Mouse (Mus musculus): ENCODE measurements around the gene Tbx20.

Gene Tbx20

GRCm38 (mm10) chr9:24767056-24767455, 7.0 kb downstream of the Tbx20 start:
- no peak for DNase-seq

- no peak for DNase-seq
Measured at GRCm38 (mm10) chr9:24765572-24765971, 8.5 kb downstream of the Tbx20 start.

DNA sequence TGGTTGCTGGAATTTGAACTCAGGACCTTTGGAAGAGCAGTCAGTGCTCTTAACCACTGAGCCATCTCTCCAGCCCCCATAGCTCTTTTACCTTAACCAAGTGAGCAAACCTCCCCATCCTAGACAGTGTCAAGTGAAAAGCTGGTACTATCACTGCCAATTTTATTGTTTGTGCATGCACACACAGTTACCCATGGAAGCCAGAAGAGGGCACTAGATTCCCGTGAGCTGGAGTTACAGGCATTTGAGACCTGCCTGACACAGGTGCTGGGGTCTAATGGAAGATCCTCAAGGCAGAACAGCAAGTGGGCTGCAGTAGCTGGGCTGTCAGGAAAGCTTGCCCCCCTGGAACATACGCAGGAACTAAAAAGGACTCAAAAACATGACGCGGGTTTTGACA, 13.6 kb downstream of the Tbx20 start:
- DNase-seq, result no peak

GRCm38 (mm10) chr9:24744958-24745357, 29.1 kb downstream of the Tbx20 start:
- DNase-seq, result no peak

DNA sequence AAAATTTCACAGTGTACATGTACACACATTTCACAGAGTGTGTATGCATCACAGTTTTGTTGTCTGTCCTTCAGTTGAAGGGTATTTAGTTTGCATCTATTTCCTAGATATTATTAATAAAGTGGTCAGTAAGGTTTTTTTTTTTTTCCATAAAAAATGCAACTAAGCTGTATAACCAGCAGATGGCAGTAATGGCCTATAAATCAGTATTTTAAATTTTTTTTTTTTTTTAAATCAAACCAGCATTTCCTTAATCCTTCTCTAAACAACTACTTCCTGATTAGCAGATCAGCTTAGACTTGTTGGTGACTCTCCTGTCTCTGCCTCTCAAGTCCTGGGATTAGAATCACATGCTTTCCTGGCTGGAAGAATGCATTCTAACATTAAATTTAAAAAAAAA, 72.9 kb downstream of the Tbx20 start:
- no peak for DNase-seq

DNA sequence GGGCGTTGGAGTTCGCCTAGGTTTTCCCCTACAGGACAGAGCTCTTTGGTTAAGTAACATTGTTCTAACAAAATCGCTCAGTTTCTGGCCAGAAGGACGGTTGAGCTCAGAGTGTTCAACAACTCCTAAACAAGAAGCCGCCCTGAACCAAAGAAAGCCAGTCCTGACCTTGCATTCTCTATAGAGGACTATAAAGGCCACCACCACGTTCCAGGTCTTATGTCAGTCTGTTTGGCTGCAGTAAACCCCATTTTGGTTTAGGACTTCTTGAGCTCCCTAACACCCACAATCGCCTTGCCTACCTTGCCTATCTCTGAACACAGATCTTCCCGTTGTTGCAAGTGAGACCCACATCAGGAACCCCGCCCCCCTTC, 77.7 kb downstream of the Tbx20 start:
- DNase-seq, result no peak

DNA sequence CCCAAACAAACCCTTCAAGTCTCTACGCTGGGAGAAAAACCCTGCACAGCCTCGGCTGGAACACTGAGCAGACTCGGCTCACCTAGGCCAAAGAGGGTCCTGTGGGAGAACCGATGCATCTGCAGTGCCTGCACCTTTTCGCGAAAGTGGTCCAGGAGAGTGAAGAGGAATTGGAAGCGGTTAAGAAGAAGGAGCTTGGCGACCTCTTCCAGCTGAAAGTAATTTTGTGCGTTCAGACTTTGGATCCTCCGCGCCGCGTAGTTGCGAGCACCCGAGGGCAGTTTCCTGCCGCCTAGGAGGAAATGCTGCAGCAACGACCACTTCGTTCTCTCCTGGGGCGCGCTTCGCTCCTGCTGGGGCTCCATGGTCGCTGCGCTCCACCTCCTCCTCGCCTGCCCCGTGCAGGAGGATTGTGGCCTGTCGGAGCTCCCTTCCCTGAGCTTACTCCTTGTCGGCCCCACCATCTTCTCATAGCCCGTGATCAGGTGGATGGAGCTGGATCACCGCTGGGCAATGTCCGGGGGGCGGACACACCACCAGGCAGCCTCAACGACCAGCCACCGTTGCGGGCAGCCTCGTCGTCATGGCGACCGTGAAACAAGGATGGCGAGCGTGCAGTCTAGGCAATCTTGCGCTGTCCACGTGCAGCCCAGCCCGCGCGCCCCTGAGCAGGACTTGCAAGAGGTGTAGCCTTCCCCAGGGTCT, 78.3 kb downstream of the Tbx20 start, which contains the start of gene Dpy19l2:
TSS of gene Dpy19l2 (minus strand) at position 594 of the 705 bp plus-strand sequence.
- no peak for DNase-seq

All from B cell, adult 2 months (primary cell).